Mouse (Mus musculus) lung, postnatal 10 days (tissue): Measurements from ENCODE around the gene Flvcr1.

Experiments used
- DNase-seq: peaks from one replicate; pipeline ENCODE4 v3.0.0; 2021

Gene Flvcr1

GRCm38 (mm10) chr1:191026021-191026713 is at the start of gene Flvcr1:
Flvcr1 (minus strand) TSS chr1:191026158.
- peak; percentile 100 for DNase-seq

- DNase-seq: peak; percentile 82
Observed at GRCm38 (mm10) chr1:191075199-191075883, 49.4 kb upstream of the Flvcr1 start.

GRCm38 (mm10) chr1:191073486-191073885 is 47.5 kb upstream of the Flvcr1 start:
- no peak for DNase-seq

- DNase-seq: peak; percentile 69
Observed at GRCm38 (mm10) chr1:191073001-191073400, 47.0 kb upstream of the Flvcr1 start.

- no peak for DNase-seq
Observed at GRCm38 (mm10) chr1:191072329-191072913, 46.5 kb upstream of the Flvcr1 start.

- no peak for DNase-seq
Observed at GRCm38 (mm10) chr1:191071613-191072012, 45.7 kb upstream of the Flvcr1 start.

GRCm38 (mm10) chr1:191070259-191070658 is 44.3 kb upstream of the Flvcr1 start:
- no peak for DNase-seq

- DNase-seq: no peak
Observed at GRCm38 (mm10) chr1:191068377-191068776, 42.4 kb upstream of the Flvcr1 start.

- no peak for DNase-seq
Observed at GRCm38 (mm10) chr1:191065188-191065587, 39.2 kb upstream of the Flvcr1 start.

GRCm38 (mm10) chr1:191064535-191064934 is 38.6 kb upstream of the Flvcr1 start:
- no peak for DNase-seq

- DNase-seq: no peak
Observed at GRCm38 (mm10) chr1:191063700-191064099, 37.7 kb upstream of the Flvcr1 start.

GRCm38 (mm10) chr1:191062781-191063485 is 37.0 kb upstream of the Flvcr1 start, which contains the start of the genes Tatdn3 and Nsl1:
Tatdn3 (minus strand) TSS chr1:191062932.
Nsl1 (plus strand) TSS chr1:191063012.
- peak; percentile 94 for DNase-seq

- no peak for DNase-seq
Observed at GRCm38 (mm10) chr1:191062241-191062780, 36.4 kb upstream of the Flvcr1 start.

GRCm38 (mm10) chr1:191057461-191057860 is 31.5 kb upstream of the Flvcr1 start:
- DNase-seq: no peak

- no peak for DNase-seq
Observed at GRCm38 (mm10) chr1:191055533-191055873, 29.5 kb upstream of the Flvcr1 start.

- peak; percentile 14 for DNase-seq
Observed at GRCm38 (mm10) chr1:191054870-191055532, 29.0 kb upstream of the Flvcr1 start.

GRCm38 (mm10) chr1:191053555-191053954 is 27.6 kb upstream of the Flvcr1 start:
- DNase-seq: no peak

- DNase-seq: no peak
Observed at GRCm38 (mm10) chr1:191046231-191046824, 20.4 kb upstream of the Flvcr1 start.

GRCm38 (mm10) chr1:191045264-191045663 is 19.3 kb upstream of the Flvcr1 start:
- DNase-seq: no peak

GRCm38 (mm10) chr1:191042688-191043087 is 16.7 kb upstream of the Flvcr1 start:
- no peak for DNase-seq

GRCm38 (mm10) chr1:191042106-191042505 is 16.1 kb upstream of the Flvcr1 start:
- DNase-seq: no peak

GRCm38 (mm10) chr1:191041352-191041751 is 15.4 kb upstream of the Flvcr1 start:
- DNase-seq: no peak
